Mouse (Mus musculus) neural tube, embryonic 11.5 days (tissue): ENCODE data around the gene Hcrtr2. TPM values are rescaled to one million over a fixed set of nuclear protein-coding genes. Genes with fewer than 3 reads are reported as not detected.
A peak's percentile ranks its signal among the peaks of the same experiment; 100 is the strongest.

ENCODE experiments used
- ATAC-seq: fragments of 200-750 bp; cut with Nextera tagmentation; 2 replicates; pipeline ENCODE4 v1.8.0; 2017; ENCODE audit warnings: moderate number of reproducible peaks, mild to moderate bottlenecking, moderate TSS enrichment, moderate library complexity; ENCODE audit not compliant: insufficient read depth, low FRiP score, low TSS enrichment
- DNase-seq: peaks from one replicate; pipeline ENCODE4 v3.0.0-alpha.2; 2015; ENCODE audit warnings: low spot score
- H3K27ac ChIP-seq: fragments of 300-500 bp; sonication (generic); 2 replicates; pipeline ENCODE4 v1.5.1; 2014; ENCODE audit warnings: low read depth, mild to moderate bottlenecking, low read length
- H3K27me3 ChIP-seq: fragments of 300-500 bp; sonication (generic); 2 replicates; pipeline ENCODE4 v1.6.1; 2014; ENCODE audit warnings: mild to moderate bottlenecking, low read length, mixed read lengths; ENCODE audit not compliant: control insufficient read depth, insufficient read depth
- H3K36me3 ChIP-seq: fragments of 300-500 bp; sonication (generic); 2 replicates; pipeline ENCODE4 v1.6.1; 2014; ENCODE audit warnings: mild to moderate bottlenecking, low read length, moderate library complexity, mixed read lengths; ENCODE audit not compliant: control insufficient read depth, insufficient read depth
- H3K4me1 ChIP-seq: fragments of 300-500 bp; sonication (generic); 2 replicates; pipeline ENCODE4 v1.6.1; 2014; ENCODE audit warnings: low read length, mixed read lengths; ENCODE audit not compliant: control insufficient read depth, insufficient read depth
- H3K4me2 ChIP-seq: fragments of 300-500 bp; sonication (generic); 2 replicates; pipeline ENCODE4 v1.6.1; 2014; ENCODE audit warnings: low read depth, mild to moderate bottlenecking, moderate library complexity
- H3K4me3 ChIP-seq: fragments of 300-500 bp; sonication (generic); 2 replicates; pipeline ENCODE4 v1.5.1; 2014; ENCODE audit warnings: low read depth, low read length
- H3K9ac ChIP-seq: fragments of 300-500 bp; sonication (generic); 2 replicates; pipeline ENCODE4 v1.6.1; 2014; ENCODE audit warnings: mild to moderate bottlenecking, low read length
- H3K9me3 ChIP-seq: fragments of 300-500 bp; sonication (generic); 2 replicates; pipeline ENCODE4 v1.6.1; 2016; ENCODE audit warnings: low read length; ENCODE audit not compliant: control insufficient read depth
- WGBS: fragments of 180-500 bp; shearing (Covaris S2); extraction: QIAGEN DNeasy Blood & Tissue Kit; methylation state at CpG from one replicate; pipeline ENCODE4 v1.1.7; 2014; 5-methylcytosine and 5-hydroxymethylcytosine counted together
- polyA plus RNA-seq: library from polyadenylated mRNA; unstranded; fragments of >200 nt; fragmentation: Nextera tagmentation; extraction: Ambion mirVana; gene quantifications from 2 replicates; pipeline ENCODE4 v1.2.1, GENCODE M21; 2014

Hcrtr2 gene
- 0.43 and 0.68 TPM in 2 replicates for polyA plus RNA-seq

- H3K4me1 ChIP-seq, result no peaks in the 10 kb centered on the region
- no peaks in the 10 kb centered on the region for H3K9me3 ChIP-seq
- ATAC-seq, result peak; percentile 17; the same call in 1 of the 2 replicates
- H3K4me3 ChIP-seq, result peak within 1 kb of the TSS; percentile 41
- no peak for DNase-seq
- H3K4me2 ChIP-seq, result peak within 1 kb of the TSS; percentile 64
- H3K36me3 ChIP-seq, result no peaks in the 10 kb centered on the region
- peak within 1 kb of the TSS; percentile 16 for H3K9ac ChIP-seq
- no peak within 1 kb of the TSS for H3K27ac ChIP-seq
- 79% methylated on average over 6 of the region's 6 CpGs for WGBS
- H3K27me3 ChIP-seq, result peaks cover 2% of the 10 kb centered on the region
These were observed at the start of gene Hcrtr2 for GRCm38 (mm10) chr9:76323756-76324155. Hcrtr2 (minus strand) TSS chr9:76323856.

- H3K27ac ChIP-seq, result no peak overlapping the region
- H3K36me3 ChIP-seq, result no peaks in the 10 kb centered on the region
- WGBS, result 90% methylated on average over 6 of the region's 6 CpGs
- H3K4me3 ChIP-seq, result no peak overlapping the region
- no peak overlapping the region for H3K9ac ChIP-seq
- DNase-seq (no peak), ATAC-seq (no peak)
- no peaks in the 10 kb centered on the region for H3K9me3 ChIP-seq
- H3K27me3 ChIP-seq, result no peaks in the 10 kb centered on the region
- no peak overlapping the region for H3K4me2 ChIP-seq
- no peaks in the 10 kb centered on the region for H3K4me1 ChIP-seq
These were observed 41.2 kb upstream of the Hcrtr2 start for GRCm38 (mm10) chr9:76364874-76365273.

- Histone ChIP-seq H3K36me3 (no peaks in the 10 kb centered on the region), H3K4me3 (no peak overlapping the region), H3K4me1 (no peaks in the 10 kb centered on the region), H3K9me3 (no peaks in the 10 kb centered on the region), H3K9ac (no peak overlapping the region), H3K27me3 (no peaks in the 10 kb centered on the region), H3K4me2 (no peak overlapping the region), H3K27ac (no peak overlapping the region)
- no peak for ATAC-seq
- DNase-seq, result no peak
These were observed 36.7 kb upstream of the Hcrtr2 start for GRCm38 (mm10) chr9:76360374-76360773.

- H3K9me3 ChIP-seq, result no peaks in the 10 kb centered on the region
- DNase-seq (no peak), ATAC-seq (no peak)
- no peaks in the 10 kb centered on the region for H3K27me3 ChIP-seq
- H3K4me3 ChIP-seq, result no peak overlapping the region
- 77% methylated on average over 3 of the region's 3 CpGs for WGBS
- H3K36me3 ChIP-seq, result no peaks in the 10 kb centered on the region
- no peak overlapping the region for H3K4me2 ChIP-seq
- H3K27ac ChIP-seq, result no peak overlapping the region
- H3K9ac ChIP-seq, result no peak overlapping the region
- no peaks in the 10 kb centered on the region for H3K4me1 ChIP-seq
These were observed 28.7 kb upstream of the Hcrtr2 start for GRCm38 (mm10) chr9:76352346-76352745.

- DNase-seq, result no peak
These were observed 23.6 kb upstream of the Hcrtr2 start for GRCm38 (mm10) chr9:76347298-76347697.

GRCm38 (mm10) chr9:76331081-76331480 is 7.4 kb upstream of the Hcrtr2 start:
- no peak for DNase-seq
- Histone ChIP-seq H3K9me3 (no peaks in the 10 kb centered on the region), H3K36me3 (no peaks in the 10 kb centered on the region), H3K4me2 (no peak overlapping the region), H3K27me3 (no peaks in the 10 kb centered on the region), H3K4me1 (no peaks in the 10 kb centered on the region), H3K9ac (no peak overlapping the region), H3K27ac (no peak overlapping the region), H3K4me3 (no peak overlapping the region)
- no peak for ATAC-seq
- 82% methylated on average over 1 of the region's 1 CpGs for WGBS

More at GRCm38 (mm10) chr9:76347298-76347697, 23.6 kb upstream of the Hcrtr2 start:
- ATAC-seq, result no peak
- Histone ChIP-seq H3K27ac (no peak overlapping the region), H3K4me1 (no peaks in the 10 kb centered on the region), H3K4me3 (no peak overlapping the region), H3K9me3 (no peaks in the 10 kb centered on the region), H3K36me3 (no peaks in the 10 kb centered on the region), H3K9ac (no peak overlapping the region), H3K4me2 (no peak overlapping the region), H3K27me3 (no peaks in the 10 kb centered on the region)
- 95% methylated on average over 1 of the region's 1 CpGs for WGBS

GRCm38 (mm10) chr9:76323186-76323701 is 412 bp downstream of the Hcrtr2 start:
- ATAC-seq (peak; percentile 83), DNase-seq (peak; percentile 74)
- Histone ChIP-seq H3K4me3 (peak overlapping the region; percentile 41), H3K4me2 (peak overlapping the region; percentile 64), H3K36me3 (no peaks in the 10 kb centered on the region), H3K27ac (no peak overlapping the region), H3K9ac (peak overlapping the region; percentile 16), H3K4me1 (no peaks in the 10 kb centered on the region), H3K9me3 (no peaks in the 10 kb centered on the region), H3K27me3 (peaks cover 2% of the 10 kb centered on the region)
- under 1% methylated on average over 29 of the region's 29 CpGs for WGBS

- peak; percentile 36 for DNase-seq
- peak; percentile 37 for ATAC-seq
- Histone ChIP-seq H3K27ac (no peak overlapping the region), H3K4me3 (peak overlapping the region; percentile 41), H3K27me3 (peaks cover 2% of the 10 kb centered on the region), H3K36me3 (no peaks in the 10 kb centered on the region), H3K9me3 (no peaks in the 10 kb centered on the region), H3K4me1 (no peaks in the 10 kb centered on the region), H3K4me2 (peak overlapping the region; percentile 64), H3K9ac (0 out of 2 replicates have a peak overlapping the region, but pooled peaks have one; percentile 12)
- 5% methylated on average over 24 of the region's 24 CpGs for WGBS
These were observed 1.3 kb downstream of the Hcrtr2 start for GRCm38 (mm10) chr9:76322122-76323052.
